Mouse (Mus musculus): ENCODE data around the gene Asah2. TPM values are rescaled to one million over a fixed set of nuclear protein-coding genes. Genes with fewer than 3 reads are reported as not detected.
"Not testable (repeated sequence)": the region's sequence is repeated elsewhere in the genome, so short reads cannot be mapped to it uniquely, and the experiment has no call there.

Asah2 gene
- polyA plus RNA-seq, 1 experiment = 14.5 TPM

- WGBS = 34% methylated on average over 18 of the region's 18 CpGs
- DNase-seq = no peak
- H3K27ac ChIP-seq (ENCODE audit: insufficient read depth, low read length) = no peak overlapping the region; the same call in 1 of the 2 replicates
- H3K4me3 ChIP-seq (replicated peaks; ENCODE audit: insufficient read depth, low read depth, low read length) = peak overlapping the region; percentile 5
- no peak for TF ChIP-seq CTCF (IDR thresholded peaks at IDR 0.05; ENCODE audit: borderline replicate concordance, insufficient read depth, low read depth, low read length)
- no peak for TF ChIP-seq POLR2A (IDR thresholded peaks at IDR 0.05; ENCODE audit: borderline replicate concordance, insufficient read depth, low read length)
- H3K4me1 ChIP-seq (ENCODE audit: control insufficient read depth, insufficient read depth, low read length) = no peaks in the 10 kb centered on the region
- no peaks in the 10 kb centered on the region; the same call in 1 of the 2 replicates for H3K27me3 ChIP-seq (ENCODE audit: control insufficient read depth, insufficient read depth, low read length)
Measured at GRCm38 (mm10) chr19:32102294-32102975, 5.6 kb downstream of the Asah2 start.

- Histone ChIP-seq H3K4me1 (ENCODE audit: control insufficient read depth, insufficient read depth, low read length) (no peaks in the 10 kb centered on the region), H3K27ac (ENCODE audit: insufficient read depth, low read length) (no peak overlapping the region), H3K27me3 (ENCODE audit: control insufficient read depth, insufficient read depth, low read length) (no peaks in the 10 kb centered on the region; the same call in 1 of the 2 replicates), H3K4me3 (replicated peaks; ENCODE audit: insufficient read depth, low read depth, low read length) (no peak overlapping the region)
- TF ChIP-seq CTCF (IDR thresholded peaks at IDR 0.05; ENCODE audit: borderline replicate concordance, insufficient read depth, low read depth, low read length) (no peak), POLR2A (IDR thresholded peaks at IDR 0.05; ENCODE audit: borderline replicate concordance, insufficient read depth, low read length) (no peak)
- WGBS = 88% methylated on average over 3 of the region's 3 CpGs
- no peak for DNase-seq
Measured at GRCm38 (mm10) chr19:32098582-32098981, 9.4 kb downstream of the Asah2 start.

DNA sequence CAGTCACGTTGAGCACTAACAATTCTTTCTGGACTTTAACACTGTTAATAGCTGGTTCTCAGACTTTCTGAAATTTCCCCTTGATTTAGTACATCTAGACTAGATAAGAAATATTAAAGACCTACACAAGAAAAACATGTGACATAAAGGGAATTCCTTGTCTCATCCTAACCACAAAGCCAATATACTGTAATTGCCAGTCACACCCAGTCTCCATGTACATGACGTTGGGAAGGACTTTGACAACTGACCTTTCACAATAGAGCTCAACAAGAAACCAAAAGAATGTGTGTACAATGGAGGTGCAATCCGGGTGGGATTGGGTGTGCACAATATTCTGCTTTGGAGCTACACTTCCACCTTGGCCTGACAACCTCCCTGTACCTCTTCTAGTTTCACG is 15.7 kb downstream of the Asah2 start:
- Histone ChIP-seq H3K27me3 (ENCODE audit: control insufficient read depth, insufficient read depth, low read length) (no peaks in the 10 kb centered on the region), H3K27ac (ENCODE audit: insufficient read depth, low read length) (no peak overlapping the region), H3K4me3 (replicated peaks; ENCODE audit: insufficient read depth, low read depth, low read length) (no peak overlapping the region), H3K4me1 (ENCODE audit: control insufficient read depth, insufficient read depth, low read length) (no peaks in the 10 kb centered on the region)
- no peak for TF ChIP-seq POLR2A (IDR thresholded peaks at IDR 0.05; ENCODE audit: borderline replicate concordance, insufficient read depth, low read length)
- no peak for TF ChIP-seq CTCF (IDR thresholded peaks at IDR 0.05; ENCODE audit: borderline replicate concordance, insufficient read depth, low read depth, low read length)
- DNase-seq = no peak
- WGBS = 90% methylated on average over 4 of the region's 4 CpGs

- no peaks in the 10 kb centered on the region for H3K4me1 ChIP-seq (ENCODE audit: control insufficient read depth, insufficient read depth, low read length)
- WGBS = 86% methylated on average over 4 of the region's 4 CpGs
- H3K4me3 ChIP-seq (replicated peaks; ENCODE audit: insufficient read depth, low read depth, low read length) = no peak overlapping the region
- no peak for DNase-seq
- H3K27me3 ChIP-seq (ENCODE audit: control insufficient read depth, insufficient read depth, low read length) = no peaks in the 10 kb centered on the region
- H3K27ac ChIP-seq (ENCODE audit: insufficient read depth, low read length) = no peak overlapping the region
- TF ChIP-seq POLR2A (IDR thresholded peaks at IDR 0.05; ENCODE audit: borderline replicate concordance, insufficient read depth, low read length) (no peak), CTCF (IDR thresholded peaks at IDR 0.05; ENCODE audit: borderline replicate concordance, insufficient read depth, low read depth, low read length) (no peak)
Measured at GRCm38 (mm10) chr19:32090804-32091203, 17.2 kb downstream of the Asah2 start.

DNA sequence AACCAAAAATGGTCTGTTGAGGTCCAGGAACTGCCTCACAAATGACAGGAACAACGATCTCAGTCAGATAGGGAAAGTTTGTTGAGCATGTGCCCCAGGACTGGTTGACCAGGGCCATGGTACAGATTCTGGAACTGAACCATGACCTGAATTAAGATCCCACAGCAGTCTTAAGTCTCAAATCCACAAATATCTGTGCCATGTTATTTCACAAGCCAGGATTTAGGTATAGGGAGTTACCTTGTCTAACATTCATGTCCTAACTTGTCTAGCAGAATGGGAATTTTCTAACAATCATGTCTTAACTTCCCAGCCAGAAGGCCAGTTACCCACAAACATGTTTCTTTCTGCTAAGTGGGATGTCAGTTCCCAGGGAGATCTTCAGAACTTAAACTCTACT is 19.4 kb downstream of the Asah2 start:
- no peak overlapping the region for H3K4me3 ChIP-seq (replicated peaks; ENCODE audit: insufficient read depth, low read depth, low read length)
- WGBS = 91% methylated on average over 1 of the region's 1 CpGs
- TF ChIP-seq CTCF (IDR thresholded peaks at IDR 0.05; ENCODE audit: borderline replicate concordance, insufficient read depth, low read depth, low read length) (no peak), POLR2A (IDR thresholded peaks at IDR 0.05; ENCODE audit: borderline replicate concordance, insufficient read depth, low read length) (no peak)
- no peak for DNase-seq
- no peaks in the 10 kb centered on the region for H3K4me1 ChIP-seq (ENCODE audit: control insufficient read depth, insufficient read depth, low read length)
- no peak overlapping the region for H3K27ac ChIP-seq (ENCODE audit: insufficient read depth, low read length)
- H3K27me3 ChIP-seq (ENCODE audit: control insufficient read depth, insufficient read depth, low read length) = no peaks in the 10 kb centered on the region

GRCm38 (mm10) chr19:32087736-32088470 is 20.1 kb downstream of the Asah2 start:
- no peak for TF ChIP-seq CTCF (IDR thresholded peaks at IDR 0.05; ENCODE audit: borderline replicate concordance, insufficient read depth, low read depth, low read length)
- no peak for TF ChIP-seq POLR2A (IDR thresholded peaks at IDR 0.05; ENCODE audit: borderline replicate concordance, insufficient read depth, low read length)
- Histone ChIP-seq H3K27ac (ENCODE audit: insufficient read depth, low read length) (no peak overlapping the region), H3K4me3 (replicated peaks; ENCODE audit: insufficient read depth, low read depth, low read length) (no peak overlapping the region), H3K27me3 (ENCODE audit: control insufficient read depth, insufficient read depth, low read length) (no peaks in the 10 kb centered on the region), H3K4me1 (ENCODE audit: control insufficient read depth, insufficient read depth, low read length) (no peaks in the 10 kb centered on the region)
- DNase-seq = no peak
- WGBS = 81% methylated on average over 6 of the region's 6 CpGs

- H3K4me1 ChIP-seq (ENCODE audit: control insufficient read depth, insufficient read depth, low read length); H3K4me3 ChIP-seq (replicated peaks; ENCODE audit: insufficient read depth, low read depth, low read length); H3K27ac ChIP-seq (ENCODE audit: insufficient read depth, low read length); H3K27me3 ChIP-seq (ENCODE audit: control insufficient read depth, insufficient read depth, low read length); DNase-seq: not testable (repeated sequence)
- WGBS = 90% methylated on average over 1 of the region's 1 CpGs
Measured at GRCm38 (mm10) chr19:32084813-32085212, 23.2 kb downstream of the Asah2 start.

- H3K27me3 ChIP-seq (ENCODE audit: control insufficient read depth, insufficient read depth, low read length) = no peaks in the 10 kb centered on the region
- H3K4me1 ChIP-seq (ENCODE audit: control insufficient read depth, insufficient read depth, low read length) = no peaks in the 10 kb centered on the region
- TF ChIP-seq POLR2A (IDR thresholded peaks at IDR 0.05; ENCODE audit: borderline replicate concordance, insufficient read depth, low read length) (no peak), CTCF (IDR thresholded peaks at IDR 0.05; ENCODE audit: borderline replicate concordance, insufficient read depth, low read depth, low read length) (no peak)
- DNase-seq = no peak
- H3K4me3 ChIP-seq (replicated peaks; ENCODE audit: insufficient read depth, low read depth, low read length) = no peak overlapping the region
- no peak overlapping the region for H3K27ac ChIP-seq (ENCODE audit: insufficient read depth, low read length)
- 64% methylated on average over 2 of the region's 2 CpGs for WGBS
Measured at GRCm38 (mm10) chr19:32070340-32070739, 37.7 kb downstream of the Asah2 start.

Measured in cerebellum, adult 2 months (tissue).